Mouse (Mus musculus) 416B (cell line): ENCODE data around the gene Adamtsl5.

Source experiments
- DNase-seq: peaks from one replicate; pipeline ENCODE4 v3.0.0; 2011; ENCODE audit warnings: low read depth

Gene Adamtsl5

GRCm38 (mm10) chr10:80320340-80320760 lies 27.9 kb downstream of the Adamtsl5 start, which contains the start of gene 2310011J03Rik:
Gene 2310011J03Rik (minus strand): TSS chr10:80320537.
- DNase-seq, result peak; percentile 95

GRCm38 (mm10) chr10:80317011-80317410 lies 31.2 kb downstream of the Adamtsl5 start:
- DNase-seq, result no peak

- DNase-seq, result no peak
These were observed 31.8 kb downstream of the Adamtsl5 start for GRCm38 (mm10) chr10:80316359-80316781.

GRCm38 (mm10) chr10:80315315-80315714 lies 32.9 kb downstream of the Adamtsl5 start:
- no peak for DNase-seq

GRCm38 (mm10) chr10:80314494-80315001 lies 33.7 kb downstream of the Adamtsl5 start:
- no peak for DNase-seq

- no peak for DNase-seq
These were observed 34.5 kb downstream of the Adamtsl5 start for GRCm38 (mm10) chr10:80313627-80314201.

- no peak for DNase-seq
These were observed 35.4 kb downstream of the Adamtsl5 start for GRCm38 (mm10) chr10:80312586-80313504.

GRCm38 (mm10) chr10:80311560-80311959 lies 36.7 kb downstream of the Adamtsl5 start:
- DNase-seq, result no peak

GRCm38 (mm10) chr10:80304862-80305261 lies 43.4 kb downstream of the Adamtsl5 start:
- no peak for DNase-seq

GRCm38 (mm10) chr10:80304458-80304857 lies 43.8 kb downstream of the Adamtsl5 start:
- DNase-seq, result no peak

GRCm38 (mm10) chr10:80302471-80302881 lies 45.7 kb downstream of the Adamtsl5 start:
- DNase-seq, result no peak

GRCm38 (mm10) chr10:80302082-80302355 lies 46.2 kb downstream of the Adamtsl5 start:
- no peak for DNase-seq

- DNase-seq, result no peak
These were observed 46.7 kb downstream of the Adamtsl5 start for GRCm38 (mm10) chr10:80301256-80302081.

- DNase-seq, result no peak
These were observed 47.5 kb downstream of the Adamtsl5 start for GRCm38 (mm10) chr10:80300672-80301181.

- no peak for DNase-seq
These were observed 48.4 kb downstream of the Adamtsl5 start for GRCm38 (mm10) chr10:80299824-80300223.

GRCm38 (mm10) chr10:80299301-80299700 lies 48.9 kb downstream of the Adamtsl5 start:
- no peak for DNase-seq

- DNase-seq, result no peak
These were observed 49.5 kb downstream of the Adamtsl5 start for GRCm38 (mm10) chr10:80298571-80299281.

GRCm38 (mm10) chr10:80297526-80298133 lies 50.6 kb downstream of the Adamtsl5 start:
- no peak for DNase-seq

GRCm38 (mm10) chr10:80296824-80297223 lies 51.4 kb downstream of the Adamtsl5 start:
- DNase-seq, result no peak

GRCm38 (mm10) chr10:80295618-80296425 lies 52.4 kb downstream of the Adamtsl5 start, which contains the start of gene Apc2:
Gene Apc2 (plus strand): TSS chr10:80295977.
- peak; percentile 69 for DNase-seq
